Mouse (Mus musculus) embryonic fibroblast, embryonic 13.5 days (primary cell): ENCODE measurements around the gene Ttc23. TPM values are rescaled to one million over a fixed set of nuclear protein-coding genes. Genes with fewer than 3 reads are reported as not detected.

Source experiments
- H3K27ac ChIP-seq: 2 replicates; pipeline ENCODE4 v1.5.1; 2012; ENCODE audit warnings: low read length, control low read depth, inconsistent platforms; ENCODE audit not compliant: insufficient read depth
- H3K4me1 ChIP-seq: 2 replicates; pipeline ENCODE4 v1.6.1; 2011; ENCODE audit warnings: low read length; ENCODE audit not compliant: control insufficient read depth, insufficient read depth
- H3K4me3 ChIP-seq: 2 replicates; pipeline ENCODE4 v1.5.1; 2011; ENCODE audit warnings: mild to moderate bottlenecking, control low read depth, low read length; ENCODE audit not compliant: insufficient read depth
- CTCF ChIP-seq: IDR thresholded peaks from 2 replicates; pipeline ENCODE4 v1.5.1; 2011; ENCODE audit warnings: mild to moderate bottlenecking, control low read depth, low read length, moderate library complexity, borderline replicate concordance; ENCODE audit not compliant: insufficient read depth
- POLR2A ChIP-seq: IDR thresholded peaks from 2 replicates; pipeline ENCODE4 v1.6.1; 2011; ENCODE audit warnings: low read depth, mild to moderate bottlenecking, control low read depth, low read length, moderate library complexity
- polyA plus RNA-seq: library from polyadenylated mRNA; stranded (reverse); fragments of >200 nt; gene quantifications from 2 replicates; pipeline ENCODE4 v1.2.4, GENCODE M21; 2011; ENCODE audit warnings: low read depth; ENCODE audit not compliant: missing spikeins, insufficient read length

Ttc23 gene
- polyA plus RNA-seq, 1 experiment, result 54.8 TPM

- no peaks in the 10 kb centered on the region for H3K4me1 ChIP-seq
- no peak overlapping the region for H3K27ac ChIP-seq
- no peak overlapping the region for H3K4me3 ChIP-seq
- TF ChIP-seq CTCF, result no peak
- no peak for TF ChIP-seq POLR2A
These were observed 81.0 kb downstream of the Ttc23 start for GRCm38 (mm10) chr7:67728203-67728602.

GRCm38 (mm10) chr7:67728809-67729208 lies 81.6 kb downstream of the Ttc23 start:
- H3K4me3 ChIP-seq, result no peak overlapping the region
- no peak overlapping the region for H3K27ac ChIP-seq
- TF ChIP-seq POLR2A, result no peak
- TF ChIP-seq CTCF, result no peak
- no peaks in the 10 kb centered on the region for H3K4me1 ChIP-seq

DNA sequence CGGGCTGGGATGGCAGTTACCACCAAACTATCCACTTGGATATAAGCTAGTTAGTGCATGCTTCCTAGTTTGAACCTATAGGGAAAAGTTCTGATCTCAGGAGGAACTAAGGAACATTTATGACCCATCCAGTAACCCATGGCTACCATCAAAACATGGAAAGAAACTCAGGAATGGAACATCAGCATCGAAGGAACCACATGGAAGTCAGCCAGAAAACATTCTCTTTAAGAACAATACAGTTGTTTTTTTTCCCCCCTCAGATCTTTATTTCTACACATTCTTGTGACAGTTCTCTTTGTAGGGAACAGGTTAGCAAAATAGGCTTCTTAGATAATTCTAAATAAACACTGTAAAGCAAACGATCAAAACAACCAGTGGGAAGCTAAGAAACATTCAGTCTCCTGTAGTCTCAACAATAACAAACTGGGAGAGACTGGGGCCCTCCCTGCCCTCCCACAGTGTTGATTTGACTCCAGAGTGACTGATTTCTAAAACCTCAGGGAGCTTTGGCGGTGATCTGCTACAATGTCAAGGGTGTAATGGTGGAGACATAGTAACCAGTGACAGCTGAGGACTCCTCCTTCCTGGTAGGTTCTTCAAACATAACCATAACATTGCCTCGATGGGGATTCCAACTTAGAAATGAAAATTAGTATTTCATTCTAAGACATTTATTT lies 83.4 kb downstream of the Ttc23 start:
- H3K27ac ChIP-seq, result no peak overlapping the region
- TF ChIP-seq POLR2A (no peak), CTCF (no peak)
- H3K4me3 ChIP-seq, result no peak overlapping the region
- no peaks in the 10 kb centered on the region for H3K4me1 ChIP-seq

- no peak for TF ChIP-seq CTCF
- no peak for TF ChIP-seq POLR2A
- no peaks in the 10 kb centered on the region for H3K4me1 ChIP-seq
- no peak overlapping the region for H3K27ac ChIP-seq
- H3K4me3 ChIP-seq, result no peak overlapping the region
These were observed 85.1 kb downstream of the Ttc23 start for GRCm38 (mm10) chr7:67732276-67732675.

DNA sequence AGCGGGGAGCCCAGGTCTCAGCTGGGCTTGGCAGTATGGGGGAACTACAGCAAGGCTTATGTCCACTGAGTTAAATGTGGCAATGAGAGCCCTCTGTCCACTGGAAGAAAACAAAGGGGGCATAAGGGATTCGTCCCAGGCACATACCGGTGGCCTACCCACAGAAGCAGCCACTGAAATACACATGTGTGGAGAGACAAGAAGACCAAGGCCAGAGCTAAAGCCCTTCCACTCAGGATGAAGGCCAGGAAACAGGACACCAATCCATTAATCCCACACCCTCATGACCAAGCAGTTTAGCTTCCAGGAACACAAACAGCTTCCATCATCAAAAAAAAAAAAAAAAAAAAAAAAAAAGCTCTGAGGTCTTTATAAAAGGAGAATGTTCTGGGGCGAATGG lies 93.2 kb downstream of the Ttc23 start:
- TF ChIP-seq CTCF (no peak), POLR2A (no peak)
- peaks cover 18% of the 10 kb centered on the region for H3K4me1 ChIP-seq
- no peak overlapping the region for H3K4me3 ChIP-seq
- H3K27ac ChIP-seq, result peak overlapping the region; percentile 82

- no peak overlapping the region for H3K4me3 ChIP-seq
- 0 out of 2 replicates have a peak, but pooled peaks have one; percentile 8 for TF ChIP-seq POLR2A
- no peak for TF ChIP-seq CTCF
- H3K4me1 ChIP-seq, result peaks cover 18% of the 10 kb centered on the region
- peak overlapping the region; percentile 82 for H3K27ac ChIP-seq
These were observed 93.6 kb downstream of the Ttc23 start for GRCm38 (mm10) chr7:67740796-67741195.

DNA sequence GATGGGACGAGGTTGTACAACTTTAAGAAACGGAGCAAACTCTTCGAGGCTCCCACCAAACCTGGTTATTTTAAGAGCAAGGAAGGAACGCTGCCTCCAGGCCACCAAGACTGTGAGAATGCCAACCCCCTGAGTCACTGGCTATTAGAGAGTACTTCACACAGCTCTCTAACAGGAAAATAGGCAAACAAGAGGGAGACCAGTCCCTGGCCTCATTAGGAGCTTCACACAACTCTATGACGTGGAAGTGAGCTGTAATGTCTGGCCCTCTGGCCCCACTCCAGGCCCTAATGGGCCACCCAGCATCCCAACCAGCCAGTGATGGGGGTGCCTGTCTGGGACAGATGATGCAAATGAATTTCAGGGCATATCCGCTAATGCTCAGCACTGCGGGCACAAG lies 94.5 kb downstream of the Ttc23 start:
- TF ChIP-seq POLR2A, result no peak
- no peak for TF ChIP-seq CTCF
- H3K4me1 ChIP-seq, result peaks cover 18% of the 10 kb centered on the region
- no peak overlapping the region for H3K4me3 ChIP-seq
- H3K27ac ChIP-seq, result peak overlapping the region; percentile 82

DNA sequence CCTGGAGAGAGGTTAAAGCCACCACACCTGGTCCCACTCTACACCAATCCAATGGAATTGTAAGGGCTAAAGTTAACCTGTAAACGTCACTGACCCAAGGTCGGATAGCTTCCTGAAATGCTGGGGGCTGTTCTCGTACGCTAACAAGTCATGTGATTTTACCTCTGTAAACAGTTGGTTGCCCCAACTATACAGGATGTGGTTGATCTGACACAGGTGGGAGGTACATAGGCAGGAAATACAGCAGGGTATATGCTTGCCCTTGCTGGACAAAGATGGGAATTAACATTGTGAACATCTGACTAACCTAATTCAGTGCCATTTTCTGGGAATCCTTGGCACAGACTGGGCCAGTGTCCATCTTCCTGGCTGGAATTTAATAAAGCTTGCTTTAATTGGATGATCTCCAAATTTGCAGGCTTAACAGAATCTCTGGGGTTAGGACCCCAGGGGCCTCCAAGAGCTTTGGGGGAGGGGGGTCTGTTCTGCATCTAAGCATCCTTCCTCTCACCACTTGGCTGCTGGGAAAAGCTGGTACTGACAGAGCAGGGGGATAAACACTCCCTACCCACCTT lies 100.6 kb downstream of the Ttc23 start:
- no peak for TF ChIP-seq CTCF
- no peak for TF ChIP-seq POLR2A
- Histone ChIP-seq H3K4me1 (peaks cover 2% of the 10 kb centered on the region; the same call in 1 of the 2 replicates), H3K4me3 (no peak overlapping the region), H3K27ac (no peak overlapping the region)

DNA sequence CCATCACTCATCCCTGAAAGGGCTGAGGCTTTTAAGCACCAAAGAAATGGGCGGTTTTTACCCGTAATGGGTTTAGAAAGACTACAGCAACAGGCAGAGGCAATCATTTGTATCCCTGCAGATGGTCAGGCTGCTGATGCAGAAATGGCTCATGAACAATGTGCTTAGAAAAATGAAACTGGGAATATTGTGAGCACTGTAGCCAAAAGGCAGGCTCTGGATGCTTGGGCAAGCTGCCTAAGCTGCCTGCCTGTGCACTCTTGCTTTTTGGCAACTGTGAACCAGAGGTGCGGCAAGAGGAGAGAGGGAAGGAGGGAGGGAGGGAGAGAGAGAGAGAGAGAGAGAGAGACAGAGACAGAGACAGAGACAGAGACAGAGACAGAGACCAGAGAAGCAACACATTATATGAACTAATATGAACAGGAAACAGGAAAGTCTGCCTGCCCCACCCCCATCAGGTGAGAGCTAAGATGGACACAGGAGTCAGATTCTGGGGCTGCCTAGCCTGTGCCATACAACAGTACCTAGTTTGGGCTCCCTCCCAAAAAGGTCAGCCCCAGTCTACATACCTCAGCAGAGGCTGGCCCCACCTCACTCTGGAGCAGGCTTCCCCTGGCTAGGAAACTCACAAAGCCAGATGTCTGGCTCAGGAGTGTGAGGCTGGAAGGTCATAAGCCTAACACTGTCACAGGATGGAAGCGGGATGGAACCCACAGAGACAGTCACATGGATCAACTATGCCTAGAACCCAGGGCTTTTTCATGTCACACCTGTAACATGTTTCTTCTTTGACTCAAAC lies 102.4 kb downstream of the Ttc23 start:
- TF ChIP-seq POLR2A (no peak), CTCF (no peak)
- no peak overlapping the region for H3K4me3 ChIP-seq
- peaks cover 2% of the 10 kb centered on the region; the same call in 1 of the 2 replicates for H3K4me1 ChIP-seq
- H3K27ac ChIP-seq, result no peak overlapping the region

DNA sequence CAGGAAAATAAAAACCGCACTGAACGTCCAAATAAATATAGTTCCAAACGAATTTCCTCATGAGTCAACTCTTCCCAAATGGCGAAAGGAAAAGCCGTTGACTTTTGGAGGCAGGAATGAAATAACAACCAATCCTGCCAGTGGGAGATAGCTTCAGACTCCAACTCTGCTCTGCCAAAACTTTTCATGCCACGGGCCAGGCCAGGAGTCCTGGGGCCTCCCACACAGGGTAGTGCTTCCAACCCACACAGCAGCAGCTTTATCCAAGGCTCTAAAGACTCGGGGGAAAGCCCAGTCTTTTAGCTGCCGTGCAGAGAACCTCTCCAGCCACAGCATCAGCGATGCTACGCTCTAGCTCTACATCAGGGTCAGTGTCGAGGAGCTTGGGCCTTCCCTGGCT lies 107.4 kb downstream of the Ttc23 start:
- Histone ChIP-seq H3K27ac (no peak overlapping the region), H3K4me3 (no peak overlapping the region), H3K4me1 (no peaks in the 10 kb centered on the region)
- no peak for TF ChIP-seq POLR2A
- no peak for TF ChIP-seq CTCF
